Mouse (Mus musculus) heart, embryonic 13.5 days (tissue): ENCODE measurements around the gene Zfp740. TPM values are rescaled to one million over a fixed set of nuclear protein-coding genes. Genes with fewer than 3 reads are reported as not detected.

Source experiments
- ATAC-seq: fragments of 200-750 bp; cut with Nextera tagmentation; 2 replicates; pipeline ENCODE4 v1.8.0; 2017; ENCODE audit warnings: moderate TSS enrichment; ENCODE audit not compliant: insufficient number of reproducible peaks, low FRiP score, low TSS enrichment; ENCODE audit errors: extremely low read depth
- H3K27ac ChIP-seq: fragments of 300-500 bp; sonication (generic); replicated peaks from 2 replicates; pipeline ENCODE4 v1.5.1; 2015; ENCODE audit warnings: moderate library complexity, mild to moderate bottlenecking, inconsistent platforms
- H3K27me3 ChIP-seq: fragments of 300-500 bp; sonication (generic); replicated peaks from 2 replicates; pipeline ENCODE4 v1.6.1; 2015; ENCODE audit warnings: mild to moderate bottlenecking, inconsistent platforms
- H3K36me3 ChIP-seq: fragments of 300-500 bp; sonication (generic); 2 replicates; pipeline ENCODE4 v1.6.1; 2015; ENCODE audit warnings: mild to moderate bottlenecking, inconsistent platforms
- H3K4me1 ChIP-seq: fragments of 300-500 bp; sonication (generic); 2 replicates; pipeline ENCODE4 v1.6.1; 2015; ENCODE audit warnings: inconsistent platforms
- H3K4me2 ChIP-seq: fragments of 300-500 bp; sonication (generic); 2 replicates; pipeline ENCODE4 v1.6.1; 2015; ENCODE audit warnings: inconsistent platforms, mild to moderate bottlenecking, moderate library complexity
- H3K4me3 ChIP-seq: fragments of 300-500 bp; sonication (generic); 2 replicates; pipeline ENCODE4 v1.5.1; 2015; ENCODE audit warnings: moderate library complexity, mild to moderate bottlenecking, inconsistent platforms
- H3K9ac ChIP-seq: fragments of 300-500 bp; sonication (generic); 2 replicates; pipeline ENCODE4 v1.6.1; 2015; ENCODE audit warnings: inconsistent platforms, mild to moderate bottlenecking, moderate library complexity
- H3K9me3 ChIP-seq: fragments of 300-500 bp; sonication (generic); 2 replicates; pipeline ENCODE4 v1.6.1; 2016; ENCODE audit warnings: inconsistent platforms
- WGBS: fragments of 180-500 bp; shearing (Covaris S2); methylation state at CpG from one replicate; pipeline ENCODE4 v1.1.7; 2015; ENCODE audit warnings: mixed read lengths; 5-methylcytosine and 5-hydroxymethylcytosine counted together
- polyA plus RNA-seq: library from polyadenylated mRNA; unstranded; fragments of >200 nt; fragmentation: Nextera tagmentation; extraction: Ambion mirVana; gene quantifications from 2 replicates; pipeline ENCODE4 v1.2.1, GENCODE M21; 2015

The Zfp740 gene
- polyA plus RNA-seq, 1 experiment from 2014 or later, result 30.3 TPM

- ATAC-seq, result no peak
Measured at GRCm38 (mm10) chr15:102176571-102177316, 26.3 kb upstream of the Zfp740 start.

GRCm38 (mm10) chr15:102177417-102177816 is 25.6 kb upstream of the Zfp740 start:
- Histone ChIP-seq H3K4me1 (no peaks in the 10 kb centered on the region), H3K27ac (no peak overlapping the region), H3K36me3 (peaks cover 48% of the 10 kb centered on the region), H3K27me3 (no peaks in the 10 kb centered on the region), H3K4me3 (no peak overlapping the region), H3K9ac (no peak overlapping the region), H3K4me2 (no peak overlapping the region), H3K9me3 (peaks cover 9% of the 10 kb centered on the region)
- no peak for ATAC-seq
- WGBS, result 85% methylated on average over 8 of the region's 8 CpGs

More at GRCm38 (mm10) chr15:102176571-102177316, 26.3 kb upstream of the Zfp740 start:
- Histone ChIP-seq H3K27ac (no peak overlapping the region), H3K4me3 (no peak overlapping the region), H3K27me3 (no peaks in the 10 kb centered on the region), H3K9me3 (peaks cover 9% of the 10 kb centered on the region), H3K4me2 (no peak overlapping the region), H3K36me3 (peaks cover 44% of the 10 kb centered on the region), H3K9ac (no peak overlapping the region), H3K4me1 (no peaks in the 10 kb centered on the region)
- 71% methylated on average over 7 of the region's 7 CpGs for WGBS

- H3K4me1 ChIP-seq, result no peaks in the 10 kb centered on the region
- H3K36me3 ChIP-seq, result peaks cover 50% of the 10 kb centered on the region
- H3K4me3 ChIP-seq, result no peak overlapping the region
- H3K9me3 ChIP-seq, result peaks cover 9% of the 10 kb centered on the region
- 15% methylated on average over 6 of the region's 6 CpGs for WGBS
- no peak overlapping the region for H3K4me2 ChIP-seq
- H3K9ac ChIP-seq, result no peak overlapping the region
- no peak for ATAC-seq
- no peak overlapping the region for H3K27ac ChIP-seq
- H3K27me3 ChIP-seq, result no peaks in the 10 kb centered on the region
Measured at GRCm38 (mm10) chr15:102178279-102178678, 24.8 kb upstream of the Zfp740 start.

GRCm38 (mm10) chr15:102179106-102179505 is 23.9 kb upstream of the Zfp740 start:
- Histone ChIP-seq H3K27me3 (no peaks in the 10 kb centered on the region), H3K9me3 (peaks cover 5% of the 10 kb centered on the region), H3K36me3 (peaks cover 52% of the 10 kb centered on the region), H3K4me2 (no peak overlapping the region), H3K27ac (no peak overlapping the region), H3K4me3 (no peak overlapping the region), H3K4me1 (no peaks in the 10 kb centered on the region), H3K9ac (no peak overlapping the region)
- no peak for ATAC-seq
- 67% methylated on average over 9 of the region's 9 CpGs for WGBS

GRCm38 (mm10) chr15:102179924-102180323 is 23.1 kb upstream of the Zfp740 start:
- no peak for ATAC-seq
- Histone ChIP-seq H3K4me2 (no peak overlapping the region), H3K9me3 (no peaks in the 10 kb centered on the region), H3K9ac (no peak overlapping the region), H3K27me3 (no peaks in the 10 kb centered on the region), H3K27ac (no peak overlapping the region), H3K4me1 (no peaks in the 10 kb centered on the region), H3K36me3 (peaks cover 53% of the 10 kb centered on the region), H3K4me3 (no peak overlapping the region)
- whole genome bisulfite sequencing, result 86% methylated on average over 14 of the region's 14 CpGs

GRCm38 (mm10) chr15:102183076-102183475 is 20.0 kb upstream of the Zfp740 start:
- no peak overlapping the region for H3K4me2 ChIP-seq
- H3K4me1 ChIP-seq, result peaks cover 3% of the 10 kb centered on the region; the same call in 1 of the 2 replicates
- H3K27me3 ChIP-seq, result no peaks in the 10 kb centered on the region
- WGBS, result 67% methylated on average over 3 of the region's 3 CpGs
- no peak overlapping the region for H3K4me3 ChIP-seq
- no peak overlapping the region for H3K27ac ChIP-seq
- ATAC-seq, result no peak
- H3K9ac ChIP-seq, result no peak overlapping the region
- H3K9me3 ChIP-seq, result no peaks in the 10 kb centered on the region
- H3K36me3 ChIP-seq, result peaks cover 61% of the 10 kb centered on the region

GRCm38 (mm10) chr15:102186239-102186638 is 16.8 kb upstream of the Zfp740 start:
- Histone ChIP-seq H3K4me2 (no peak overlapping the region), H3K9ac (no peak overlapping the region), H3K27me3 (no peaks in the 10 kb centered on the region), H3K9me3 (no peaks in the 10 kb centered on the region), H3K36me3 (peaks cover 51% of the 10 kb centered on the region), H3K4me1 (peaks cover 3% of the 10 kb centered on the region; the same call in 1 of the 2 replicates), H3K4me3 (no peak overlapping the region), H3K27ac (no peak overlapping the region)
- WGBS, result 75% methylated on average over 11 of the region's 11 CpGs
- ATAC-seq, result no peak

GRCm38 (mm10) chr15:102188096-102188495 is 15.0 kb upstream of the Zfp740 start:
- Histone ChIP-seq H3K36me3 (peaks cover 47% of the 10 kb centered on the region), H3K4me3 (no peak overlapping the region), H3K27ac (no peak overlapping the region), H3K9me3 (no peaks in the 10 kb centered on the region), H3K4me2 (no peak overlapping the region), H3K4me1 (peaks cover 9% of the 10 kb centered on the region; the same call in 1 of the 2 replicates), H3K27me3 (no peaks in the 10 kb centered on the region), H3K9ac (no peak overlapping the region)
- ATAC-seq, result no peak
- 79% methylated on average over 10 of the region's 10 CpGs for WGBS

GRCm38 (mm10) chr15:102188883-102189282 is 14.2 kb upstream of the Zfp740 start:
- Histone ChIP-seq H3K27me3 (no peaks in the 10 kb centered on the region), H3K4me3 (no peak overlapping the region), H3K36me3 (peaks cover 39% of the 10 kb centered on the region), H3K4me1 (peaks cover 10% of the 10 kb centered on the region; the same call in 1 of the 2 replicates), H3K9ac (no peak overlapping the region), H3K9me3 (no peaks in the 10 kb centered on the region), H3K4me2 (no peak overlapping the region), H3K27ac (no peak overlapping the region)
- ATAC-seq, result no peak
- 73% methylated on average over 6 of the region's 6 CpGs for WGBS

- H3K4me3 ChIP-seq, result no peak overlapping the region
Measured at GRCm38 (mm10) chr15:102191699-102192098, 11.3 kb upstream of the Zfp740 start.

GRCm38 (mm10) chr15:102192271-102192812 is 10.7 kb upstream of the Zfp740 start:
- Histone ChIP-seq H3K27me3 (no peaks in the 10 kb centered on the region), H3K9me3 (no peaks in the 10 kb centered on the region), H3K9ac (no peak overlapping the region), H3K36me3 (peaks cover 8% of the 10 kb centered on the region; the same call in 1 of the 2 replicates), H3K4me2 (no peak overlapping the region), H3K4me1 (peaks cover 7% of the 10 kb centered on the region; the same call in 1 of the 2 replicates), H3K27ac (0 out of 2 replicates have a peak overlapping the region, but pooled peaks have one; percentile 6), H3K4me3 (no peak overlapping the region)
- no peak for ATAC-seq
- WGBS, result 53% methylated on average over 7 of the region's 7 CpGs

More at GRCm38 (mm10) chr15:102191699-102192098, 11.3 kb upstream of the Zfp740 start:
- H3K36me3 ChIP-seq, result peaks cover 12% of the 10 kb centered on the region; the same call in 1 of the 2 replicates
- H3K9me3 ChIP-seq, result no peaks in the 10 kb centered on the region
- H3K27me3 ChIP-seq, result no peaks in the 10 kb centered on the region
- H3K9ac ChIP-seq, result no peak overlapping the region
- peaks cover 10% of the 10 kb centered on the region; the same call in 1 of the 2 replicates for H3K4me1 ChIP-seq
- H3K4me2 ChIP-seq, result no peak overlapping the region
- H3K27ac ChIP-seq, result no peak overlapping the region
- 57% methylated on average over 7 of the region's 7 CpGs for WGBS
- ATAC-seq, result no peak
